Mouse (Mus musculus) forebrain, embryonic 13.5 days (tissue): ENCODE measurements around the gene Oprl1. TPM values are rescaled to one million over a fixed set of nuclear protein-coding genes. Genes with fewer than 3 reads are reported as not detected.

Experiments
- ATAC-seq: fragments of 200-750 bp; cut with Nextera tagmentation; 2 replicates; pipeline ENCODE4 v1.8.0; 2017
- H3K27ac ChIP-seq: fragments of 300-500 bp; sonication (generic); 2 replicates; pipeline ENCODE4 v1.5.1; 2015; ENCODE audit warnings: inconsistent platforms, mild to moderate bottlenecking, moderate library complexity
- H3K27me3 ChIP-seq: fragments of 300-500 bp; sonication (generic); 2 replicates; pipeline ENCODE4 v1.6.1; 2015; ENCODE audit warnings: mild to moderate bottlenecking, inconsistent platforms
- H3K36me3 ChIP-seq: fragments of 300-500 bp; sonication (generic); 2 replicates; pipeline ENCODE4 v1.6.1; 2015; ENCODE audit warnings: mild to moderate bottlenecking, inconsistent platforms; ENCODE audit not compliant: poor library complexity, severe bottlenecking
- H3K4me1 ChIP-seq: fragments of 300-500 bp; sonication (generic); 2 replicates; pipeline ENCODE4 v1.6.1; 2015; ENCODE audit warnings: inconsistent platforms
- H3K4me2 ChIP-seq: fragments of 300-500 bp; sonication (generic); 2 replicates; pipeline ENCODE4 v1.6.1; 2015; ENCODE audit warnings: inconsistent platforms, mild to moderate bottlenecking, moderate library complexity
- H3K4me3 ChIP-seq: fragments of 300-500 bp; sonication (generic); 2 replicates; pipeline ENCODE4 v1.5.1; 2015; ENCODE audit warnings: mild to moderate bottlenecking, inconsistent platforms
- H3K9ac ChIP-seq: fragments of 300-500 bp; sonication (generic); 2 replicates; pipeline ENCODE4 v1.6.1; 2015; ENCODE audit warnings: mild to moderate bottlenecking, inconsistent platforms
- H3K9me3 ChIP-seq: fragments of 300-500 bp; sonication (generic); replicated peaks from 2 replicates; pipeline ENCODE4 v1.6.1; 2016; ENCODE audit warnings: inconsistent platforms
- WGBS: fragments of 180-500 bp; shearing (Covaris S2); methylation state at CpG from one replicate; pipeline ENCODE4 v1.1.7; 2015; 5-methylcytosine and 5-hydroxymethylcytosine counted together
- polyA plus RNA-seq: library from polyadenylated mRNA; unstranded; fragments of >200 nt; fragmentation: Nextera tagmentation; extraction: Ambion mirVana; gene quantifications from 2 replicates; pipeline ENCODE4 v1.2.1, GENCODE M21; 2015

Oprl1 gene
- polyA plus RNA-seq, 1 experiment from 2014 or later, result 33.5 TPM

- H3K27me3 ChIP-seq, result no peaks in the 10 kb centered on the region
- H3K9ac ChIP-seq, result no peak overlapping the region
- H3K4me1 ChIP-seq, result peaks cover 13% of the 10 kb centered on the region
- no peak overlapping the region for H3K4me2 ChIP-seq
- ATAC-seq, result peak; percentile 69
- H3K27ac ChIP-seq, result peak overlapping the region; percentile 54
- WGBS, result 33% methylated on average over 9 of the region's 9 CpGs
- H3K9me3 ChIP-seq, result no peaks in the 10 kb centered on the region
- H3K4me3 ChIP-seq, result no peak overlapping the region
- no peaks in the 10 kb centered on the region for H3K36me3 ChIP-seq
Measured at GRCm38 (mm10) chr2:181727659-181728262, 12.9 kb downstream of the Oprl1 start.

- Histone ChIP-seq H3K4me2 (no peak overlapping the region), H3K27me3 (no peaks in the 10 kb centered on the region), H3K9ac (no peak overlapping the region), H3K9me3 (no peaks in the 10 kb centered on the region), H3K4me1 (peaks cover 13% of the 10 kb centered on the region), H3K4me3 (no peak overlapping the region), H3K27ac (no peak overlapping the region), H3K36me3 (no peaks in the 10 kb centered on the region)
- no peak for ATAC-seq
- WGBS, result 73% methylated on average over 3 of the region's 3 CpGs
Measured at GRCm38 (mm10) chr2:181730051-181730450, 15.2 kb downstream of the Oprl1 start.

DNA sequence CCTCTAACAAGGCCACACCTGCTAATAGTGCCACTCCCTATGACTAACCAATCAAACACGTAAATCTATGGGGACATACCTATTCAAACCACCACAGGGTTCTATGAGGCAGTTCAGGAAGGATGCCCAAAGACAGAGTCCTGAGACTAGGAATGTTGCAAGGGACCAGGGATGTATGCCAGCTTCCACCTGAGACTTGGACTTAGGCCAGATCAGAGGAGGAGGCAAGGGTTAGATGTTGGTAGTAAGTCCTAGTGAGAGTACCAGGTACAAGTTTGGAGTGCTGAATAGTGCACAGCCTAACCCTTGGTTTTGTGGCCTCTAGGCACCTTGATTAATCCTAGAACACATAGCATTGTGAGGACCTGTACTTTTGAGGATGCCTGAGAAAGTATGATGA, 37.8 kb downstream of the Oprl1 start:
- no peaks in the 10 kb centered on the region for H3K9me3 ChIP-seq
- no peak overlapping the region for H3K27ac ChIP-seq
- 0 out of 2 replicates have a peak, but pooled peaks cover 2% of the 10 kb centered on the region for H3K27me3 ChIP-seq
- H3K4me1 ChIP-seq, result no peaks in the 10 kb centered on the region
- no peak overlapping the region for H3K4me2 ChIP-seq
- H3K9ac ChIP-seq, result no peak overlapping the region
- no peak overlapping the region for H3K4me3 ChIP-seq
- no peak for ATAC-seq
- 85% methylated on average over 1 of the region's 1 CpGs for WGBS
- H3K36me3 ChIP-seq, result no peaks in the 10 kb centered on the region

GRCm38 (mm10) chr2:181758147-181758725, 43.4 kb downstream of the Oprl1 start:
- peak overlapping the region; percentile 64; the same call in 1 of the 2 replicates for H3K27ac ChIP-seq
- peaks cover 32% of the 10 kb centered on the region for H3K4me1 ChIP-seq
- H3K9ac ChIP-seq, result no peak overlapping the region
- WGBS, result 74% methylated on average over 2 of the region's 2 CpGs
- no peak overlapping the region for H3K4me3 ChIP-seq
- H3K36me3 ChIP-seq, result no peaks in the 10 kb centered on the region
- no peak overlapping the region for H3K4me2 ChIP-seq
- no peaks in the 10 kb centered on the region for H3K9me3 ChIP-seq
- no peaks in the 10 kb centered on the region for H3K27me3 ChIP-seq
- no peak for ATAC-seq

GRCm38 (mm10) chr2:181759041-181759440, 44.2 kb downstream of the Oprl1 start:
- Histone ChIP-seq H3K9me3 (no peaks in the 10 kb centered on the region), H3K27ac (peak overlapping the region; percentile 64), H3K27me3 (no peaks in the 10 kb centered on the region), H3K4me1 (peaks cover 40% of the 10 kb centered on the region), H3K36me3 (no peaks in the 10 kb centered on the region), H3K4me2 (0 out of 2 replicates have a peak overlapping the region, but pooled peaks have one; percentile 0), H3K4me3 (no peak overlapping the region), H3K9ac (no peak overlapping the region)
- WGBS, result 14% methylated on average over 4 of the region's 4 CpGs
- peak; percentile 48 for ATAC-seq

DNA sequence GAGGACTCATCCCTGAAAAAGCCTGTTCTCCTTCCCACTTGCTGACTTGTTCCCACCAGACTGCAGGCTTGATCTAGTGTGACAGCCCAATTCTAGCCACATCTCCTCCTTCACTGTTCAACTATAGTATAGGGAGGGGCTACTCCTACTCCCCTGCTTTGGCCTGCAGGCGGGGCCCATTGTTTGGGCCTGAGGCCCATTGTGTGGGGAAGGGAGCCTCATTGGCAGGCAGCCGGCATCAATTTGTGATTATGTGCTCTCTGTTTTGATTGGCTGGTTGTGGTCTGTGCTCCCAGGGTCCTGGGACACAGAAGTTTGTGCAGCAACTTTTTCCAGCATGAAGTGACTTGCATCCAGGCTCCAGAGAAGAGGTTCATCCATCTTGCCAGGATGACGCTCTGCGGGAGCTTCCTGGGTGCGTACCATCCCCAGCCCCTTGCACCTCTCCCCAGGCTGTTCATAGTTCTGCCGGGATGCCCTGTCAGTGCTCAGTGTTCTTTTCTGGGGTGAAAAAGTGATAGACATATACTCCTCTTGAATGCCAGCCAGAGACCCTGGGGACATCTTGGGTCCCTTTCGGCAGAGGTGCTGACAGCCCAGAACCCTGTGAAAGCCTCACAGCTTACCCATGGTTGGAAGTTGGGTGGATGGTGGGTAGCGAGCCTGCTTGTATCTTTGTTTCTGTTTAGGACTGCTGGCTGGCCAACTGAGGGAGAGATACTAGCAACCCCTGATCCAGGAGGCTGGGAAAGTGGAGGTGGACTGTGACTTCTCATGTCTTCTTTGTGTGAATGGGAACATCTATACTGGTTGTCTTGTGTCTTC, 48.4 kb downstream of the Oprl1 start, which contains the start of gene Myt1:
Gene Myt1 (plus strand): TSS at position 327 of the 825 bp plus-strand sequence.
- Histone ChIP-seq H3K4me2 (peak within 1 kb of the TSS; percentile 78), H3K9ac (peak within 1 kb of the TSS; percentile 58), H3K27ac (peak within 1 kb of the TSS; percentile 94), H3K36me3 (no peaks in the 10 kb centered on the region), H3K4me1 (peaks cover 73% of the 10 kb centered on the region), H3K4me3 (peak within 1 kb of the TSS; percentile 36), H3K27me3 (no peaks in the 10 kb centered on the region), H3K9me3 (no peaks in the 10 kb centered on the region)
- 8% methylated on average over 8 of the region's 8 CpGs for WGBS
- peak; percentile 72 for ATAC-seq

DNA sequence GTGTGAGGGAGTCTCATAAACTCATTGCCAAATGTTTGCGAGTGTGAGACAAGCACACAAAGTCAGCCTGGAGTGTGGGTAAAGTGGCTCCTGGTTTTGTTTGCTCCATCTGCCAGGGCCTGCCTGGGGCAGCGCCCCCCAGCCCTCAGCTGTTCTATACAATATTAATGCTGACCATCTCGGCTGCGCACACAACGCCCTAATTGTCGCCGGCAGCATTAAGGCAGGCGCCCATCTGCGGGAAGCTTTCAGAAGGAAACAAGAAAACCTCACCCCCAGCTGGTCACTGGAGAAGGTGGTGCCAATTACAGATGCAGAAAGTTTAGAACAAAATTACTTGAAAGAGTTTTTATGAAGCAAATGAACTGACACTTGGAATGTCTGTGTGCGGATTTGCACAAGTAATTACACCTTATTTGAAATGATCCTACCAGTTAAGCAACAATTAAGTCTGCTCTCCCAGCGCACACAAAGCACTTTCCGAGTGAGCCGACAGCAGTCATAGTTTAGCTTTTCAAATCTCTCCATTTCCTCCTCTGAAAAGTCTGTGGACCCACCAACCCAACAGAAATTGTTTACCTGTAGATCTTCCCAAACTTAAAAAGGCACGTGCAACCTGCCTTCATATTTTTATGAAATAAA, 49.2 kb downstream of the Oprl1 start:
- H3K9me3 ChIP-seq, result no peaks in the 10 kb centered on the region
- 2% methylated on average over 14 of the region's 14 CpGs for WGBS
- H3K9ac ChIP-seq, result peak overlapping the region; percentile 58
- ATAC-seq, result peak; percentile 46
- H3K4me1 ChIP-seq, result peaks cover 76% of the 10 kb centered on the region
- H3K4me3 ChIP-seq, result peak overlapping the region; percentile 36
- peak overlapping the region; percentile 78 for H3K4me2 ChIP-seq
- H3K36me3 ChIP-seq, result no peaks in the 10 kb centered on the region
- H3K27ac ChIP-seq, result peak overlapping the region; percentile 94
- H3K27me3 ChIP-seq, result no peaks in the 10 kb centered on the region

GRCm38 (mm10) chr2:181764600-181764999, 49.8 kb downstream of the Oprl1 start:
- Histone ChIP-seq H3K4me2 (peak overlapping the region; percentile 78), H3K4me3 (peak overlapping the region; percentile 36), H3K27me3 (no peaks in the 10 kb centered on the region), H3K9me3 (no peaks in the 10 kb centered on the region), H3K4me1 (peaks cover 76% of the 10 kb centered on the region), H3K36me3 (no peaks in the 10 kb centered on the region), H3K27ac (peak overlapping the region; percentile 94), H3K9ac (peak overlapping the region; percentile 58)
- peak; percentile 60 for ATAC-seq
- WGBS, result under 1% methylated on average over 10 of the region's 10 CpGs

- no peak for ATAC-seq
- no peaks in the 10 kb centered on the region for H3K9me3 ChIP-seq
- WGBS, result 32% methylated on average over 4 of the region's 4 CpGs
- H3K36me3 ChIP-seq, result no peaks in the 10 kb centered on the region
- peak overlapping the region; percentile 78 for H3K4me2 ChIP-seq
- peak overlapping the region; percentile 94 for H3K27ac ChIP-seq
- peak overlapping the region; percentile 36 for H3K4me3 ChIP-seq
- H3K9ac ChIP-seq, result peak overlapping the region; percentile 58
- H3K27me3 ChIP-seq, result no peaks in the 10 kb centered on the region
- H3K4me1 ChIP-seq, result peaks cover 77% of the 10 kb centered on the region
Measured at GRCm38 (mm10) chr2:181765251-181765650, 50.4 kb downstream of the Oprl1 start.

DNA sequence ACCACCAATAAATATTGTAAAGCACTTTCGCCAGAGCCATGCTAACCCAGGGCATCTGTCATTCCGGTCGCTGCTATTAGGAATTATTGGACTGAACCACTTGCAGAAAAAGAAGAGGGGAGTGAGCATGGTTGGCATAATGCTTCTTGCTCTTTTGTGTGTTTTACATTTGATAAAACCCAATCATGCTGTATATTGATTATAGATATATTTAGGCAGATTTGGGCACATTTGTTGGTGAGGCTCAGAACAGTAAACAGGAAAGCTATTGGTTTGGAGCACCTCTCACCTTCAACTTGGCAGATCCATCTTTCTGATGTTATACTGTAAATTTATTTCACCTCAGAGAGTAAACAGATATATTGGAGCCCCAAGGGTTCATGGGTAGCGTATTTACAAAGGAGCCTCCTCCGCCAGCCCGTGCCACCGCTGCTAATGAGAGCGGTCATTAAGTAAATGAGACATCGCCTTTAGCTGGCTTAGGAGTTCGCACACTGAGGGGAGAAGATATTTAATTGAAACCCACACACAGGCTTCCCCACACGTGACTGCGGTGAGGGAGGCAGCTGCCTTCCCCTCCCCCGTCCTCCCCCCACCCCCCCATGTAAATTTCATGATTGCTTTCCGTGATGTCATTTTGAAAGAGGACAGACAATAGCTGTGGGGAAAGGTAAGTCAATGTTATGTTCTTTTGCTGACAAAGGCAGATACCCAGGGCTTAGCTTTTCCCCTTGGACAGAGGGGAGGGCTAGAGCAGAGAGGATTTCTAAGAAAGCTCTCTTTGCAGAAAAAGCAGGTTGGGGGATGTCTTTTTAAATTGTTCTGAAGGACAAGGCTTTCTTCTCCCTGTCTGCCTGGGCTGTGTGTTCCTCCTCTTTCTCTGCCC, 52.1 kb downstream of the Oprl1 start:
- Histone ChIP-seq H3K27me3 (no peaks in the 10 kb centered on the region), H3K9me3 (no peaks in the 10 kb centered on the region), H3K4me1 (peaks cover 81% of the 10 kb centered on the region), H3K27ac (peak overlapping the region; percentile 95), H3K4me2 (peak overlapping the region; percentile 78), H3K36me3 (no peaks in the 10 kb centered on the region), H3K9ac (peak overlapping the region; percentile 72), H3K4me3 (peak overlapping the region; percentile 54)
- 9% methylated on average over 14 of the region's 14 CpGs for WGBS
- ATAC-seq, result peak; percentile 75

DNA sequence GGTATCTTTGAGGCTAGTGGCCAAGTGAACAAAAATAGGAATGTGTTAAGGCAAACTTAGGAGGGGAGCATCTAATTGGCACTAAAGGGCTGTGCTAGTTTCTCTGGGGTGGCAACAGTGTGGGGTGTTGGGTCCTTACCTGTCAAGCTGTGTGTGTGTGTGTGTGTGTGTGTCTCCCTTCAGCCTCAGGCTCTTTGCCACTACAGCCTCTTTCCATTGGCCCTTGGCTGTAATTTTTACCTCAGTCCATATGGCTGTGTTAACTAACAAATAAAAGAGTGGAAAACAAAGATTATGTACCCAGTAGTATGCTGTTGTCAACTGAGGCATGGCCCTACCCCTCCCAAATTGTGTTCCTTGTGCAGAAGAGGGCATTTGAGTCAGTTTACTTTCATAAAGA, 53.6 kb downstream of the Oprl1 start:
- Histone ChIP-seq H3K9ac (peak overlapping the region; percentile 72), H3K4me1 (peaks cover 81% of the 10 kb centered on the region), H3K27me3 (no peaks in the 10 kb centered on the region), H3K4me2 (peak overlapping the region; percentile 78), H3K9me3 (no peaks in the 10 kb centered on the region), H3K36me3 (no peaks in the 10 kb centered on the region), H3K4me3 (peak overlapping the region; percentile 54), H3K27ac (no peak overlapping the region; the same call in 1 of the 2 replicates)
- ATAC-seq, result no peak
